Mouse (Mus musculus) megakaryocyte, embryonic 14.5 days (primary cell): ENCODE results near the gene Lypd4.

Experiments
- FLI1 ChIP-seq: IDR thresholded peaks from 2 replicates; pipeline ENCODE4 v1.6.1; 2012; ENCODE audit warnings: low read length, inconsistent platforms, mixed read lengths
- GATA1 ChIP-seq: IDR thresholded peaks from 3 replicates; pipeline ENCODE4 v1.6.1; 2012; ENCODE audit warnings: mixed read lengths, low read length, inconsistent platforms, borderline replicate concordance

- no peak for TF ChIP-seq GATA1
- no peak for TF ChIP-seq FLI1
Measured at GRCm38 (mm10) chr7:24864156-24864555, 5.6 kb downstream of the Lypd4 start.
